17 mouse cellular contexts compared by ENCODE assay signal in the genomic region with DNA sequence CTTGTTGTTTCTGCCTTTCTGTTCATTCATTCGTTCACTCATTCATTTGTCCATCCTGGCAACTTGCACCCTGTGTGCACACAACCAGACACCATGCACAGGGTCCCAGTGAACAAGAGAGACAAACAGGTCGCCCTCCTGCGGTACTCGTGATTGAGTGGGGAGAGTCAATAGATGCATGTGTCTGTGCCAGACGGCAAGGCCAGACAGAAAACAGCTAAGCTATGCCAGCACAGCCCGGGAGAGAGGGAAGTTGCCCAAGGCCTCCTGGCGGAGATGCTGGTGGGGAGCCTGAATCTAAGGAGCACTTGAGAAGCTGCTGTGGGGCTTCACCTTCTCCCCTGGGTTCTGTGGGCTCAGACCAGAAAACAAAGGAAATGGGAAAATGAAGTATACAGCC. TPM values are rescaled to one million over a fixed set of nuclear protein-coding genes. Genes with fewer than 3 reads are reported as not detected.
DNase-seq lines count a peak whose midpoint lies in the region; ATAC-seq lines count a peak whose summit lies in the region.
"Had no signal": no experiment of that assay in that cellular context is flagged by ENCODE, and none has a peak within 500 bp of the region (broad histone marks: within the 10 kb centered on the region; RNA-seq: fewer than 3 reads in every experiment).

No protein-coding gene starts in this region.

- no peak overlapping the region for H3K9ac ChIP-seq in forebrain, embryonic 16.5 days (replicated peaks; ENCODE audit: low read depth, low read length)
- H3K9ac ChIP-seq in forebrain, embryonic 15.5 days (replicated peaks): no peak overlapping the region
- H3K9ac ChIP-seq: midbrain, embryonic 15.5 days; neural tube, embryonic 12.5 days had no signal

- H3K4me2 ChIP-seq in forebrain, embryonic 16.5 days (ENCODE audit: low read length): no peak overlapping the region
- no peak overlapping the region for H3K4me2 ChIP-seq in forebrain, embryonic 15.5 days (replicated peaks)
- H3K4me2 ChIP-seq: midbrain, embryonic 15.5 days; neural tube, embryonic 12.5 days had no signal

- H3K36me3 ChIP-seq in forebrain, embryonic 16.5 days (ENCODE audit: control insufficient read depth, insufficient read depth): no peaks in the 10 kb centered on the region
- no peaks in the 10 kb centered on the region for H3K36me3 ChIP-seq in forebrain, embryonic 15.5 days
- H3K36me3 ChIP-seq: limb, embryonic 10.5 days; midbrain, embryonic 15.5 days; neural tube, embryonic 12.5 days had no signal

- no peak overlapping the region for H3K27ac ChIP-seq in forebrain, embryonic 16.5 days (ENCODE audit: low read length)
- no peak overlapping the region for H3K27ac ChIP-seq in forebrain, embryonic 15.5 days (replicated peaks)
- H3K27ac ChIP-seq: hindbrain, postnatal 0 days; limb, embryonic 10.5 days; macrophage; midbrain, embryonic 15.5 days; neural tube, embryonic 12.5 days; stomach, postnatal 0 days had no signal

- DNase-seq in layer of hippocampus, postnatal 10 days (ENCODE audit: low spot score in 2 of 2): peak; percentile 40 to 49
- DNase-seq in layer of hippocampus, adult 8-10 months (ENCODE audit: low spot score in 2 of 2): no peak
- peak; percentile 42 to 47 for DNase-seq in right cerebral cortex, postnatal 10 days (ENCODE audit: low spot score in 2 of 2)
- no peak for DNase-seq in right cerebral cortex, postnatal 4 days
- DNase-seq in kidney, postnatal 10 days: no peak
- DNase-seq: B cell, adult 2 months; cerebellum, adult 11-12 months; kidney, adult 8-10 months; lung, adult 2 months had no signal

- H3K27me3 ChIP-seq in forebrain, embryonic 16.5 days (replicated peaks; ENCODE audit: control insufficient read depth, insufficient read depth, low read length): no peaks in the 10 kb centered on the region
- no peaks in the 10 kb centered on the region for H3K27me3 ChIP-seq in forebrain, embryonic 15.5 days
- H3K27me3 ChIP-seq: midbrain, embryonic 15.5 days; neural tube, embryonic 12.5 days had no signal

- no peak overlapping the region for H3K4me3 ChIP-seq in forebrain, embryonic 16.5 days (replicated peaks; ENCODE audit: low read length)
- no peak overlapping the region for H3K4me3 ChIP-seq in forebrain, embryonic 15.5 days
- H3K4me3 ChIP-seq: limb, embryonic 10.5 days; midbrain, embryonic 15.5 days; neural tube, embryonic 12.5 days had no signal

- H3K9me3 ChIP-seq in forebrain, embryonic 16.5 days (ENCODE audit: control insufficient read depth, low read length): no peaks in the 10 kb centered on the region
- no peaks in the 10 kb centered on the region for H3K9me3 ChIP-seq in forebrain, embryonic 15.5 days
- H3K9me3 ChIP-seq: limb, embryonic 10.5 days; midbrain, embryonic 15.5 days; neural tube, embryonic 12.5 days had no signal

- 57% methylated on average over 7 of the region's 7 CpGs for WGBS in forebrain, embryonic 16.5 days
- 60% methylated on average over 7 of the region's 7 CpGs for WGBS in forebrain, embryonic 15.5 days

- peaks cover 4% of the 10 kb centered on the region; the same call in 1 of the 2 replicates for H3K4me1 ChIP-seq in forebrain, embryonic 16.5 days (replicated peaks; ENCODE audit: control insufficient read depth, insufficient read depth, low read length)
- H3K4me1 ChIP-seq in forebrain, embryonic 15.5 days: peaks cover 4% of the 10 kb centered on the region; the same call in 1 of the 2 replicates
- H3K4me1 ChIP-seq: midbrain, embryonic 15.5 days; neural tube, embryonic 12.5 days had no signal

- ATAC-seq in forebrain, embryonic 16.5 days: 0 out of 2 replicates have a peak, but pooled peaks have one; percentile 20
- no peak for ATAC-seq in forebrain, embryonic 15.5 days (replicated peaks)
- ATAC-seq: hindbrain, postnatal 0 days had no signal

RNA-seq across cellular contexts. Expression of gene Slc41a3, which starts 10.8 kb away (rescaled TPM):
- polyA plus RNA-seq in forebrain, embryonic 16.5 days (2015; fragmentation: Nextera tagmentation; extraction: Ambion mirVana): 2.4 and 3.3 TPM in 2 replicates
- 2.3 and 2.5 TPM in 2 replicates for polyA plus RNA-seq in forebrain, embryonic 15.5 days (2015; fragmentation: Nextera tagmentation; extraction: Ambion mirVana)
- total RNA-seq in layer of hippocampus, postnatal 10 days (2021): 1 to 10 TPM; 8.2 TPM
- total RNA-seq in layer of hippocampus, adult 8-10 months (2022): 1 to 10 TPM; 3.3 to 6.6 (median 5.0) TPM

Comparison
In these comparisons a context has a peak if more than half of its experiments do, and no peak if none do; other contexts are left out.
1. DNase-seq: peak in layer of hippocampus, postnatal 10 days (2 of 2) and right cerebral cortex, postnatal 10 days (2 of 2); none in layer of hippocampus, adult 8-10 months (0 of 2), right cerebral cortex, postnatal 4 days (single experiment) and kidney, postnatal 10 days (single experiment).